Mouse (Mus musculus): Measurements from ENCODE around the gene 9930022D16Rik.

9930022D16Rik gene

GRCm38 (mm10) chr11:109458165-109458564 lies 44.4 kb downstream of the 9930022D16Rik start:
- no peak for DNase-seq

DNA sequence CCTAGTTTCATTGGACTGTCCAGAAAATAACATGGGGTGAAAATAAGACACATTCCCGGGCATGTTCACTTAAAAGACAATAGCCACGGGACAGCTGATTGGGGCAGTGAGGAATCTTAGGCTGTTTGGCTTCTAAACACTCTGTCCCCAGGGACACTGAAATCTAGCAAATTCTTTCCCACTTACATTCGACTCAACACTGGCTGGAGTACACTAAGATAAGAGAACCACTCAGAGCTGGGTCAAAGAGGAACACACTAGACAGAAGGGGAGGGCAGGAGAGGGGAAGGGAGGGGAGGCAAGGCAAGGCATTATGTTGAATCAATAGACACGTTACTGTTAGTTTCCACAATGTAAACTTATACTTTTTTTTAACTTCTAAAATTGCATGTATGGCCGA lies 46.9 kb downstream of the 9930022D16Rik start:
- DNase-seq = no peak

- DNase-seq = no peak
Measured at GRCm38 (mm10) chr11:109465068-109465467, 51.4 kb downstream of the 9930022D16Rik start.

GRCm38 (mm10) chr11:109466987-109467386 lies 53.3 kb downstream of the 9930022D16Rik start:
- no peak for DNase-seq

DNA sequence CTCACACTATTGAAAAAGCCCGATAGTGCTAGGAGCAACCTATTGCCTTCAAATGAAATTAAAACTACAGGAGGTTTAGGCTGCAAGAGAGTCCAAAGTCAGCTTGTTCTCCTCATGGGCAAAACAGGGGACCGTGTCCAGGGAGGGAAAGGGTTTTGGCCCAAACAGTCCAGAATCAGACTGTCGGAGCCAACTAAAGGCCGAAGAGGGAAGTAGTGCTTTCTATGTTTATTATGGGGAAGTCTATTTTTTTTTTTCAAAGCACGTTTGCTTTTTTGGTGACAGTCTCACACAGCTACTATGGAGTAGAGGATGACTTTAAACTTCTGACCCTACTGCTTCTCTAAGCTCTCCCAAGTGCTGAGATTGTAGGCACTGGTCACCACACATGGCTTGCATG lies 54.4 kb downstream of the 9930022D16Rik start:
- no peak for DNase-seq
